Mouse (Mus musculus) brain, embryonic 18.5 days (tissue): ENCODE results near the gene Exd1.

Source experiments
- DNase-seq: peaks from one replicate; pipeline ENCODE4 v3.0.0-alpha.2; 2012; ENCODE audit warnings: low read depth, low spot score

Gene Exd1

GRCm38 (mm10) chr2:119547522-119548370 lies at the start of gene Exd1, which contains the start of gene Chp1:
TSS of gene Exd1 (minus strand) at chr2:119547627.
TSS of gene Chp1 (plus strand) at chr2:119547697.
- peak; percentile 91 for DNase-seq

GRCm38 (mm10) chr2:119596781-119597330 lies 49.4 kb upstream of the Exd1 start:
- DNase-seq: no peak

GRCm38 (mm10) chr2:119595308-119595707 lies 47.9 kb upstream of the Exd1 start:
- no peak for DNase-seq

GRCm38 (mm10) chr2:119594113-119594981 lies 46.9 kb upstream of the Exd1 start:
- peak; percentile 94 for DNase-seq

GRCm38 (mm10) chr2:119593765-119594112 lies 46.3 kb upstream of the Exd1 start:
- no peak for DNase-seq

GRCm38 (mm10) chr2:119591247-119591646 lies 43.8 kb upstream of the Exd1 start:
- DNase-seq: no peak

GRCm38 (mm10) chr2:119587383-119587782 lies 40.0 kb upstream of the Exd1 start:
- no peak for DNase-seq

GRCm38 (mm10) chr2:119584282-119584681 lies 36.9 kb upstream of the Exd1 start:
- no peak for DNase-seq

- no peak for DNase-seq
Observed at GRCm38 (mm10) chr2:119583439-119583838, 36.0 kb upstream of the Exd1 start.

GRCm38 (mm10) chr2:119581571-119581970 lies 34.1 kb upstream of the Exd1 start:
- DNase-seq: no peak

GRCm38 (mm10) chr2:119572471-119572870 lies 25.0 kb upstream of the Exd1 start:
- no peak for DNase-seq

GRCm38 (mm10) chr2:119566182-119566855 lies 18.9 kb upstream of the Exd1 start:
- DNase-seq: no peak

- no peak for DNase-seq
Observed at GRCm38 (mm10) chr2:119565284-119565683, 17.9 kb upstream of the Exd1 start.

GRCm38 (mm10) chr2:119561794-119562193 lies 14.4 kb upstream of the Exd1 start:
- DNase-seq: no peak

- DNase-seq: no peak
Observed at GRCm38 (mm10) chr2:119558737-119559340, 11.4 kb upstream of the Exd1 start.

GRCm38 (mm10) chr2:119558039-119558438 lies 10.6 kb upstream of the Exd1 start:
- DNase-seq: no peak

- no peak for DNase-seq
Observed at GRCm38 (mm10) chr2:119549678-119550077, 2.3 kb upstream of the Exd1 start.

- no peak for DNase-seq
Observed at GRCm38 (mm10) chr2:119548691-119549090, 1.3 kb upstream of the Exd1 start.

GRCm38 (mm10) chr2:119548371-119548660 lies 889 bp upstream of the Exd1 start:
- DNase-seq: no peak

- peak; percentile 4 for DNase-seq
Observed at GRCm38 (mm10) chr2:119546848-119547521, 442 bp downstream of the Exd1 start.

- DNase-seq: no peak
Observed at GRCm38 (mm10) chr2:119543656-119544055, 3.8 kb downstream of the Exd1 start.
